Mouse (Mus musculus) cortical plate, adult 2 months (tissue): ENCODE results near the gene Mmp14.

Experiments used
- CTCF ChIP-seq: fragments of 200-500 bp; IDR thresholded peaks from 2 replicates; pipeline ENCODE4 v1.5.1; 2011; ENCODE audit warnings: mild to moderate bottlenecking, control low read depth, low read length; ENCODE audit not compliant: insufficient read depth; ENCODE audit errors: extremely low read depth
- POLR2A ChIP-seq: fragments of 200-500 bp; IDR thresholded peaks from 2 replicates; pipeline ENCODE4 v1.6.1; 2011; ENCODE audit warnings: mild to moderate bottlenecking, low read length, control low read depth; ENCODE audit not compliant: insufficient read depth; ENCODE audit errors: extremely low read depth

GRCm38 (mm10) chr14:54482498-54482897, 51.1 kb downstream of the Mmp14 start:
- TF ChIP-seq CTCF (peak; percentile 40; the same call in 1 of the 2 replicates), POLR2A (no peak)
